Mouse (Mus musculus): ENCODE measurements around the gene Fto.

Gene Fto

DNA sequence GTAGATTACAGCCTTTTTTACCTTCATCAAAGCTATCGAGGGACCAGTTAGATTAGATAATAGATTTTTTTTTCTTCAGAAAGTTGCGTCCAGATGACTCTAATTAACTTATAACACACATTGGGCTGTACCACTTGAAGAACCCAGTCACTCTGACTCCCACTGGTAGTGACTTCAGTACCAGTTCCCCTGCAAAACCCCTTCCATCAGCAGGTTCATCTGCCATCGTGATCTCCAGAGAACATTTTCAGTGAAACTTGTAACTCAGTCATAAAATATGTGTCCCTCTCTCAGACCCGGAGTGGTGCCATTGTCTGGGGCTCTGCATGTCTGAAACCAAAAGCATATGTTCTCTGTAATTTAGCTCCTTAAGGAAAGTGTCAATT lies 211.5 kb downstream of the Fto start:
- DNase-seq (ENCODE audit: low read depth, low spot score): no peak

DNA sequence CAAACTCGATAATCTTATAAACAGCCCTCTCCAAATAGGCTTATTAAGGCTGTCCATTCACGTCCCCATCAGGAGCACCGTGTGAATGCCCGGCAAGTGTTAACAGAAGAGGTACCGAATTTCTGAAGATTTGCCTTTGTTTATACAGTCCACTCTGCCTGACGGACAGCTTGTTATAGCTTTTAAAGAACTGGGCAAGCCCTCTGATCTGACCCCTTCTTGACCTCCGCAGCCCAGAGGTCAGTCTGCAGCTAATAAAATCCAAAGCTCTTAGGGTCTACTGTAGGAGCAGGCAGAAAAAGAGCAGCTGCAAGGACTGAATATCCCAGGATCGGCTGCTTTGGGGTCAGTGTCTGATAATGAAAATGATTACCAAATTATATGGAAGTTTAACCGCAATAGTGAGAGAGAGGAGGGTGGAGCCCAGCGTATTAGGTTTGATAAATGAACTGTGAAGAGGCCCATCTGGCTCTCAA lies 212.1 kb downstream of the Fto start:
- DNase-seq (ENCODE audit: low read depth, low spot score): no peak

DNA sequence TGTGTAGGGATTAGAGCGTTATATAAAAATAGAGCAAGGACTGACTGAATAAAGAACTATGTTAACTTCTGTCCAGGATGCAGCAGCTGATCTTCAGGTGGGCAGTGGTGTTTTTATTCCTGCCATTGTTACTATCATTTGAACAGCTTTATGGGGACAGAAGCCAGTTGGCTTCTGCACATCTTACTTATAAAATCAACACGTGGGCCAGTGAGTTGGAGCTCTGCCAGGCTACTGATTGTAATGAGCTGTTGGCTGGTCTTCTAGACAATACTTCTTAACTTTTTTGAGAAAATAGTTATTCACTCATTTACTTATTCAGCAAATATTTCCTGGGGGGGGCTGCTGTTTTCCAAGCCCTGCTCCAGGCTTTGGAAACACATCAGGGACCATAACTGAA lies 215.6 kb downstream of the Fto start:
- DNase-seq (ENCODE audit: low read depth, low spot score): no peak

DNA sequence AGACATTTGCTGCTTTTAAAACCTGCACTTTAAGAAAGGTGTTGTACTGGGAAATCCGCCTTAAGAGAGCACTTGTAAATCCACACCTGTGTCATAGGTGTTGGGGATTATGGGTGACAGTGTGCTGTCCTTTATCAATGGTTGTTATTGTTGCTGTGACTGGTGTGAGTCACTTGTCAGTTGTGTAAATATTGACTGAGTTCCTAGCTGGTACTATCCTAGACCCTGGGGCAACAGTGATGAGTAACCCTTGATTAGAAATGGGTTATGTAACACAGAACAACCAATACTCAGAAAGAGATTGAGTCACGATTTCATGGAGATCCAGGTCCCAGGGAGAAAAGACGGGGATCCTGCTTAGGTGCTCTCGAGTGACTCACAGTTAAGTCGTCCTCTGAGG lies 216.4 kb downstream of the Fto start:
- no peak for DNase-seq (ENCODE audit: low read depth, low spot score)

DNA sequence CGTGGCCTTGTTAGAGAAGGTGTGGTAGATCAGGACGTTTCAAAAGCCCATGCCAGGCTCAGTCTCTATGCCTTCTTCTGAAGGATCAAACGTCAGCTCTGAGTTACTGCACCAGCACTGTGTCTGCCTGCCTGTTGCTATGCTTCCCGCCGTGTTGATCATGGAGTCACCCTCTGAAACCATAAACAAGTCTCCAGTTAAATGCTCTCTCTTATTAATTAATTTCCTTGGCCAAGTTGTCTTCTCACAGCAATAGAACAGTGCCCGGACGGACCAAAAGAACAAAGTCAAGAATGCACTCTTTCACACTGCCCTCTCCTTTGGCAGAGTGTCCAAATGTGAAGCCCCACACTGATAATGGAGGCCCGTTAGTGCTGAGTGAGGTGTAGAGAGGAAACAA lies 217.3 kb downstream of the Fto start:
- no peak for DNase-seq (ENCODE audit: low read depth, low spot score)

DNA sequence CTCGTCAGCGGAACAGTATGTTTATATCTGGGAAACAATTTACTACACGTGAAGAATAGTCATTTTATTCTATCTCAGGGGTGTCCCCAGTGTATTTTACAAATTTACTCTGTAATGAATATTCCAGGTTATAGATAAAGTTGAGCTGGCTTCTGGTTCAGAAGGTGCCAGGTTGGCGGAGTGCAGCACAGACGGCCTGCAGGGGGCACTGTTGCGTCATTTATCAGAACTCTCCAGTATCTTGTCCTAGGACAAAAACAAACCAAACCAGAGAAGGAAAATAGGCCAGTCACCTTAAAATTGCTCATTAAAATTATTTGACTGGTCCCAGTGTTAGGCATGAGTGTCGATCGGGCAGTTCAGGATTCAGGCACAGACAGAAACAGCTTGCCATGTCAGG lies 218.6 kb downstream of the Fto start:
- peak; percentile 57 for DNase-seq (ENCODE audit: low read depth, low spot score)

DNA sequence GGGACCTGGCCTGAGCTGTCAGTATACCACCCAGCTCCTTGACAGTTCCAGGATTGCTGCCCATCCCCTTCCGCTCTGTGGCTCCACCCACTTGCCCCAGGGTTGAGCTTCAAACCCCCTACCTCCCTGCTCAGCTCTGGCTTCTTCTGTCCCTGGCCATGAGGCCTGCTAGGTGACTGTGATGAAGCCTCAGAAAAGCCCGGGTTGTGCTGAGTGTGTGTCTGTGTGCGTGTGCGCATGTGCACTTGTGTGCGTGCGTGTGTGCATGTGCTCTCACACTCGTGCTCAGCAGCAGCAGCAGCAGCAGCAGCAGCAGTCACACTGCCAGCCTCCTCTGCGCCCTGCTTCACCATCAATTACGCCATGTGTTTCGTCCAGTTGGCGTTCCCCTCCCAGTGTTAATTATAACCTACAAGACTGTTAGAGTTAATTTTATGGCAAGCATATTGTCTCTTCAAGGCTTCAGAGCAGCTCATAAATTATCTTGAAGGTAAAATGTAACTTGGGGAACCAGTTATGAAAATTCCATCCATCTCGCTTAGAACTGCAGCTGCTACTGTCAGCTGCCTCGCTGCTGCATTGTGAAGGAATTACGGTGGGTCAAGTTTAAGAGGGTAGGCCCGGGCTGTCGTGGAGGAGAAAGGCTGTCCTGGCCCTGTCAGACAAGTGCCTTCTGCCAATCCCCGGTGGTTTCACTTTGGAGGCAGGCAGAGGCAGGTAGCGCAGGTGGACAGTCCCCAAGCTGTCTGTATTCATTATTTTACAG lies 219.5 kb downstream of the Fto start:
- peak; percentile 33 for DNase-seq (ENCODE audit: low read depth, low spot score)

DNA sequence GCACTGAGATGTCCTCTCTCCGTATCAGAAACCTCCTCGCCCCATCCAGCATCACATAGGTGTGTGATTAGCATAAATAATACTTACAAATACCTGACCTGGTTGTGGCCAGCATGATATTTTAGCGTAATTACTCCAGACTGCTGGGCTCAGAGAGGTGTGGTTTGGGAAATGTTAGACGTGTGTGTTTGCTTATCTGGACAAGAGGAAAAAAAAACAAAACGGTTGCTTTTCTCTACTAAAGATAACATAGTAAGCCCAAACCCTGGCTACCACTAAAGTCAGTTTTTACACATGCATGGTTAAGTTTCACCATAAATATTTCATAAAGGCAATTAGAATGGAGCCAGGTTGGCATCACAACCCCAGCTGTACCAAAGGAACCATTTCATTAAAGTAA lies 221.4 kb downstream of the Fto start:
- DNase-seq (ENCODE audit: low read depth, low spot score): no peak

DNA sequence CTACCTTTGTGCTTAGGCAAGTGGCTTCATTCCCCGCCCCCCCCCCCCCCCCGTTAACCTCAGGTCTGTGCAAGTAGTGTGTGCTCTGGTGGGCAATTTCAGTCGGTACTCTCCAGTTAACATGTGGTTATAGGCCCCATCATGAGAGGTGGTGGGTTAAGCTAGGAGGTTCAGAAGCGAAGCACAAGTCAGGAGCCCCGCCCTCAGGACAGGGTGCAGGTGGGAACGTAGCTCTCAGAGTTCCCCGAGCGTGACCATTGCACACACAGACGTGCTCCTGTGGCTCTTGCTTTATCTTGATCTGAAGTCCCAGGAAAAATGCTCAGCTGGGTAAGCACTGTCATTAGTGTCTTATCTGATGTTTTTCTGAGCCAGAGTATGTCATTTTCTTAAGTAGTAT lies 224.8 kb downstream of the Fto start:
- DNase-seq (ENCODE audit: low read depth, low spot score): no peak

DNA sequence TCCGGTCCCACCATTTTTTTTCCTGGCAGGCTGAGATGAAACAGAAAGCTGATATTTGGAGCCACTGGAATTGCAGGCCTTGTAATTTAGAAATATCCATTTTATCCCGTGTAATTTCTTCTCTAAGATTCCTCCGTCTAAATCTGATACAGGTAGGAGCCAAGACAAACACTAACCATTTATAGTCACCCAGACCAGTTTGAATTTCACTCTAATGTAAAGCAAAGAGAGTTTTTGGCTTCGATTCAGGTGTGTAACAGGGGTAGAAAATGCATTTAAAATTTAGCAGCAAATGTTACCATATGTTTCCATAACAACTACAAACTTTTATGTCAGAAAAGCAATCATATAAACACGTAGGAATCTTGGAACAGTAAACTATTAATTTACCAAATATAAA lies 225.6 kb downstream of the Fto start:
- no peak for DNase-seq (ENCODE audit: low read depth, low spot score)

DNA sequence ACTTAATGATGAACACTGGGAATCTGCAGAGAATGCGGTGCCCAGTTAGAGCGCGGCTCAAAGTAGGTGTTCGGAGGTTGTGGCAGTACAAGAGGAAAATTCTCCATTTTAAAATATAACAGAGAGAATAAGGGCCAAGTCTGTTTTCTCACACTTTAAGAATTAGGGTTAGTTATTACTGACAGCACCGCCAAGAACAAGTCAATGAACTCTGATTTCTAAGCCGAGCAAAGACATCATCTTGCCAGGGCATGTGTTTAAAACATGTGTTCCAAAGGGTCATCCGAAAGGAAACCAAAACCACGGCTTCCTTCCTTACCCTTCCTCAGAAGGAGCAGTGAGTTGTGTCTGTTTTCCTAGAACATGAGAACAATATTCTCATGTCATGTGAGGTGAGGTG lies 226.3 kb downstream of the Fto start:
- DNase-seq (ENCODE audit: low read depth, low spot score): no peak

DNA sequence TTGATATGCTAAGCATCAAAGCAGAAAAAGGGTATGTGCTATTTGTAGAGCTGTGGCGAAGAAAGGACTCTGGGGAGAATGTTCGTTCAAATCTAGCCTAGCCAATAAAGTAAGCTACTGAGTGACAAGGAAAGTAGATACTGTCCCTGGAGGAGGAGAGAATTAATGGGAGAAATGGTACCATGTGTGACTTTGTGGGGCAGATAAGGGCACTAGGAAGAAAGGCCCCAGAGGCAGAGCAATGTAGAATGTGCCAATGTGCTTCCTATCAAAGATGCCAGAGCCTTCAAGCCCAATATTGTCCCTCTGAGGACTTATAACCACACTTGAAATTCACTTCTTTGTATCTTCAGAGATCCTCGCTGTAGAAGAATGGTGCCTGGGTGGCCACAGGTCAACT lies 227.9 kb downstream of the Fto start:
- DNase-seq (ENCODE audit: low read depth, low spot score): no peak

DNA sequence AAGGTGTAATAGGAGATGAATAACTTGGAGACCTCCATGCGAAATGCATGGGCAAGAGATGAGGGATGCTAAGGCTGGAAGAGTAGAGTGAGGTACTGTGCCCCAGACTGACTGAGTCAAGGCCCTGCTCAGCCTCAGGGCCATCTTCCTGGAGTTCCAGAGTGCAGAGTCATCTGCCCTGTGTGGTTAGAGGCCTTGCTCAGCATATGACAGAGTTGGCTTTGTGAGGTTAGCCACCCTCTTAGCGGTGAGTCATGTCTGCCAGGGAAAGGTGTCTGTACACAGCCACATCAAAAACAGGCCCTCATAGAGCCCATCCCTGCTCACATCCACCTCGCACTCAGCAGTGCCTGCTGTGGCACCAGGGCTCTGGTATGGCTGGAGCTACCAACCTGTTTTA lies 232.2 kb downstream of the Fto start:
- no peak for DNase-seq (ENCODE audit: low read depth, low spot score)

DNA sequence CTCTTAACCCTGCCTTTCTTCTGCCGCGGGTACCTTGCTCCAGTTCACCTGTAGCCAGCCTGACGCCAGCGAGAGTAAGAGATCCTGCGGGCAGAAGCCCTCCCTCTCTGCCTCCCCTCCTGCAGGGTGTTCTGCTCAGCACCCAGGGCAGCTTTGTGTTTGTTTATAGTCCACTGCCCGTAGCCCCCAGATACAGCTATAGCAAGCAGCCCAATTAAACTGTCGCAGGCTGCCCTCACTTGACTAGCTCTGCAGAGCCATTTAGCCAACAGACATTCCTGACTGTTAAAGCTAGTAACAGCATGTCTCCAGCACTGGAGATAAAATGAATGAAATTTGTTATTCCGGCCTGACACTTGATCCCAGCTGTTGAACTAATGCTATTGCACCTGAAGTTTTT lies 233.3 kb downstream of the Fto start:
- DNase-seq (ENCODE audit: low read depth, low spot score): no peak

DNA sequence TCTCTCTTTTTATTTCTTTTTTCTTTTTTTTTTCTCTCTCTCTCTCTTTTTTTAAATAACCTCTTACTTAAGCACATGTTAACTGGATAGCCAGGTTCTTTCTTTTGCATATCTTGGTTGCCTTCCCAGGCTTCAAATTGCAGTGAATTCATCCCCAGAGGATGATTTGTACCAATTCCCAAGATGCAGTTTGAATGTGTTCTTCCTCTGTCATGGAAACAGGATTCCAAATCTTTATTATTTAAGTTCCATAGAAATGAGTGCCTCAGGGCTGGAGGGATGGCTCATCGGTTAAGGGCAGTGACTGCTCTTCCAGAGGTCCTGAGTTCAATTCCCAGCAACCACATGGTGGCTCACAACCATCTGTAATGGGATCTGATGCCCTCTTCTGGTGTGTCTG lies 236.8 kb downstream of the Fto start:
- no peak for DNase-seq (ENCODE audit: low read depth, low spot score)

DNA sequence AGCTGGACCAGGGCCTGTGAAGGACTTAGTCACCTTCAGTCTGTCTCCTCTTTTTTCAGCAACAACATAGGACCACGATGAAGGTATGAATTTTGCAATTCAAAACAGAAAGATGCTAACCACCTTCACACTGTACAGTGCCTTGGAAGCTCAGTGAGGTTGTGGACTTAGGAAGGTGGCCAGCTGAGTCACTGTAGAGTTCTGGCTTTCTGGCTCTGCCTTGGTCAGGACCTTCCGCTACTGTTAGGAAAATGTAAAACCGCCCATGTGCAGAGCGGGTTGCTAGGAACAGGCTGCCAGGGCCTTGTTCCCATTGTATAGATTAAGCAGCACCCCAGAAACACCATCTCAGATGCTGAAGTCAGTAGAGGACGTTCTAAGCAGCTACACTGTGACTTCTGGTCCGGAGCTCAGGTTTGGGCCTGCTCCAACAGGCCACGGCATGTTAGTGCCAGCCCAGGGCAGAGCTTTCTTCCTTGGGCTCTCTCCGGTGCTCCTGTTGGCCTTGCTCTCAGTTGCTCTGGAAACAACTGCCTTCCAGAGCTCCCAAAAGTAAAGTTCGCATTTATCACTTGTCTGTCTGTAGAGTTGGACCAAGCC lies 237.9 kb downstream of the Fto start:
- no peak for DNase-seq (ENCODE audit: low read depth, low spot score)

DNA sequence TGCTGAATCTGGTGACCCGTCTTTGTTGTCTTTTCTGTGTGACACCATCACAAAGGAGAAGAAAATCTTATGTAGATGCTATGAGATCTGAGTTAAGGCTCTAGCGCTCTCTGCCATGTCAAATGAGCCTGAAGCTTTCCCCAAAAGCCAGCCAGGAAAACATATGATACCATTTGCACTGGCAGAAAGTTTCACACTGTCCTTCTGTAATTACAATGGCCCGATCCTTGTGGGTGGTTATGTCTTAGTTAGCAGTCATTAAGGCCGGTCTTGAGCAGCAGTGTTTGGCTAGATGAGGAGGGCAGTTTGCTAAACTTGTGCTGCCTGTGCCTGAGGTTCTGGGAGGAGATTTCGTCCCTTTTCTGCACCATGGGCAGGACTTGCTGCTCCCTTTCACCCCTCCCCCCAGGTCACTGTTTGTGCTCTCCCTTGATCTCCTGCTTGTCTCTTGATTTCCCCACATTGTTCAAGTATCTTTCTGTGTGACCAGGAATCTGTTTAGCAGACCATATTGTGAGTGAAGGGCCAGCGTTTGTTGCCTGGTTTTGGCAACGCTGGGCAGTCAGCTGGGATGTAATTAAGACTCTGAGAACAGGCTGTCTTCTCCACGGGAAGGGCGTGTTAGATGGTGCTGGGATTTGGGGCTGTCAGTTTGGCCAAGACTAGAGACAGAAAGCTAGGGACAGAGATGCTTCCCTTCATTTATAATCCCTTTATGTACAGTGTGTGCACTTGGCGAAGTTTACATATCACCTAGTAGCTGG lies 238.6 kb downstream of the Fto start:
- DNase-seq (ENCODE audit: low read depth, low spot score): no peak

DNA sequence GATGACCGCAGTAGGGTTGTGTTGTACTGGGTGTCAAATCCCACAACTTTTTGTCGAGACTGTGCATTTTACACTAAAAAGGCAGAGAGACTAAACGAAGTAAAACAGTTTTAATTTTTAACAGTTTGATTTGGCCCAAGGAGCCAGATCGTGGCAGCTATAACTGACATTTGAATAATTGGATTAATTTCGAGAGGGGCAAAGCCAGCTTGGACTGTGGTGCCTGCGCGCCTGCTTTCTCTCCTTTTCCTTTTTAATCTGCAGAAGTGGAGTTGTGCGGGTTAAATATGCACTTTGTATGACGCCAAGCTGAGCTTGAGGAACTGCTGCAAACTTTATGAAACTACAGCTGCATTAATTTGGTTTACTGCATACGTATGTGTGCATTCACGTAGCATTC lies 239.3 kb downstream of the Fto start:
- DNase-seq (ENCODE audit: low read depth, low spot score): no peak

DNA sequence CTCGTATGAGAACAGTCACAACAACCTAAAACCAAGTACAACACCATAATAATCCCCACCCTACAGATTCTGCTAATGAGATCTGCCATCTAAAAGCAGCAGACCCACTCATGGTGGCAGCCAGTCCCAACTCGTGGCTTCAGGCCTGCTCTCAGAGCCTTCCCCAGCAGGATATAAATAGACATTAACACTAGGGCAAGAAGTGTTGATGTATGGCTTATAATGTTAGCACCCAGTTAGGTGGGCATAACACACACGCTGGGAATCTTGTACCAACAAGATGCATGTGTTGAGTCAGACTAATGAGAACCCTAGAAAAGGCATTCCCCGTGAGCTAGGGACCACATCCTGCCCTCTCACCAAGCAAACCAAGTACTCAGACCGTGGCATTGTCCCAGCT lies 240.1 kb downstream of the Fto start:
- no peak for DNase-seq (ENCODE audit: low read depth, low spot score)

DNA sequence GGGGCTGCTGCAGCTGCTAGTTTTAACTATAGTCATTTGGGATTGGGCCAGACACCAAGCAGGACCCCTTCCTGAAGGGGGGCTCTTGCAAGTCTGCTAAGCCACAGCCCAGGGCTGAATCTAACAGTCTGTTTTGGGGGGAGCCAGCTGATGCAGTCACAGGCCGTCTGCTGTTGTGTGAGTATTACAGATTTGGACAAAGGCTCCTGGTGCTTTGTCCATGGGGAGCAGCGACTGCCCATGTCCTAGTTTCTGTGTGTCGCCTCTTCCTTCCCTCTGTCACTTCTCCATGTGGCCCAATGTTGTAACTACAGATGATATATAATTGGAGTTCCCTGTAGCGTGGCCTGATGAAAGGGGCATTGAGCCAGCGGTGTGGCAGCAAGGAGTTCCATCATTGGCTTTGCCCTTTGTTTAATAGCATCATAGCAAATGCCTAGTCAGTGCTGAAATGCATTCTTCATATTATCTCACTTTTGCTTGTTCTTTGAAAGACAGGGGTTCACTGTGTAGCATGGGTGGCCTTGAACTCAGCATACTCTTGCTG lies 243.8 kb downstream of the Fto start:
- no peak for DNase-seq (ENCODE audit: low read depth, low spot score)

DNA sequence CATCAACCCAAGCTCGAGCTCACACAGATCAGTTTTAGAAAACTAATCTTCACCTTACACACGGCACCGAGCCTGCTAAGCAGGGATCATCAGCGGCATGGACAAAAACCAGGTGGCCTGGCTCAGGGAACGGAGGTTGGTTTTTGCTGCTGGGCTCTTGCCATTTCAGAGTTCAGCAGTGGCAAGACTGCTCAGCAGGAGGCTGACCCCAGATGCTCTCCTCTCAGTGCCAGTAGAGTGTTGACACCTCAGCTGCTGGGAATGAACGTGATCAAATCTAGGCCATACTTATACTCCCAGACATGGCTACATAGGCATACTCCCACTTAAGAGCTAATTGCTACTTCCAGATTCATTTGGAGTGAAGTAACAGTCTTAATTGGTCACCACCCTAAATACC lies 245.1 kb downstream of the Fto start:
- DNase-seq (ENCODE audit: low read depth, low spot score): no peak

DNA sequence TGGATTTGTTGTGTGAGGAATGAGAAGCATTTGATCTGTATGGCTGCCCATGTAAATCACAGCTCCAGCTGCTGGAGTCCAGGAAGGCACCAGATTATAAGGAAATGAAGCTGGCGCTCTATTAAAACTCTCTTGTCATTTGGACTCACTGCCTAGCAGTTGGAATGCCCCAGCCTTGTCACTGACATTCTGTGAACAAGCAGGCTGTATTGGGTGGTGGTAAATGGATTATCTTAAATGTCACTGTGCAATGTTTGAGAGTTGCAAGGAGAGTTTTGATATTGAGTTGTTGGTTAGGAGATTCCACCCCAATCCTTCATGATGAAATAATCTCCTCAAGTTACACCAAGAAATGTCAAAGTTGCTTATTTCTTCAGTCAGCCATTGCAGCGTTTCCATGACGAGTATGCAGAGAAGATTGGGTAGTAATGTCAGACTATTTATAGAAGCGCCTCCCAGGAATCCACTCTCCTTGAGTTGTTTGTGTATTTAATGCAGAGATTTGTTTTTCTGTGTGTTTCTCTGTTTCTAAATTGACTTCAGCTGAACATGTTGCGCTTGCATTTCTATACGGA lies 246.8 kb downstream of the Fto start:
- DNase-seq (ENCODE audit: low read depth, low spot score): no peak

All from R1 (cell line).